Mouse (Mus musculus): ENCODE measurements around the gene Vmn1r84. TPM values are rescaled to one million over a fixed set of nuclear protein-coding genes. Genes with fewer than 3 reads are reported as not detected.

Gene Vmn1r84
- polyA plus RNA-seq (2015; fragmentation: Nextera tagmentation; extraction: Ambion mirVana): not detected in 2 replicates

DNA sequence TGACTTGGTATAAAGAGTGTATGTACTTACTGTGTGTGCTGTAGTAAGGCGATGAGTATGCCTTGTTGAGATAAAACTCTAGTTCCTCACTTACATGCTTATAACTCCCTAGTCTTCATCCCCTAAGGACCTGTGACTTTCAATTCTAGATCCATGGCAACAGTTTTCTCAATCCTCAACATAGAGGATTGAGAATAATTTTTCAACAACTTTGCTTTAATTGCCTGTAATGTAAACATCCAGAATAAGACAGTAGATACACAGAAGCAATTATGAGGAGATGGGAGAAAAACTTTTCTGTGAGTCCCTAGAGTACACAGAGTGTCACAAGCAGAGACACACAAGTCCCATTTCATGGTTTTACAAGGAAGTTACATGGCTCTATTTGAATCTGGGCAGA is at the start of gene Vmn1r84:
Gene Vmn1r84 (minus strand): TSS at position 101 of the 400 bp plus-strand sequence.
- no peaks in the 10 kb centered on the region for H3K4me1 ChIP-seq (ENCODE audit: control insufficient read depth, insufficient read depth, low read length)
- no peak within 1 kb of the TSS for H3K4me2 ChIP-seq (ENCODE audit: low read depth, low read length)
- no peaks in the 10 kb centered on the region for H3K9me3 ChIP-seq (replicated peaks; ENCODE audit: control insufficient read depth, low read length)
- no peak within 1 kb of the TSS for H3K9ac ChIP-seq (ENCODE audit: low read length)
- WGBS: 50% methylated on average over 1 of the region's 1 CpGs
- no peak within 1 kb of the TSS for H3K27ac ChIP-seq (ENCODE audit: low read length)
- no peak for ATAC-seq (replicated peaks; ENCODE audit: extremely low read depth, insufficient read depth, low FRiP score)
- H3K4me3 ChIP-seq (ENCODE audit: low read length): no peak within 1 kb of the TSS
- H3K27me3 ChIP-seq (ENCODE audit: control insufficient read depth, insufficient read depth, low read length): no peaks in the 10 kb centered on the region
- H3K36me3 ChIP-seq (ENCODE audit: control insufficient read depth, insufficient read depth): no peaks in the 10 kb centered on the region

DNA sequence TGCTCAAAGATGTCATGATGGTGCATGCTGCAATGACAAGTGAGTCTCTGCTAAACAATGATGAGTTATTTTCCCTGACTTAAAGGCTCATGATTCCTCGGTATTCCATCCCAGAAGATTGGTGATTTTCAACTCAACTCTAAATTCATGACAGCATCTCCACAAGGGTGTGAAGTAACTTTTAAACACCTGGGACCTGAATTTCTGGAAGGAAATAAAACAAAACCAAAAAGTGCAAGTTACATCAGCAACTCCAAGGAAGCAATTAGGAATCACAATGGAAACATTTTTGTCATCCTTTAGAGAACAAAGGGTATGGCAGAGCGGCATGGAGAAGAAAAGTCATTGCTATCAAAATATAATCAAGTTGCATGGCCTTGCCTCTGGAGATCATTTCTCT is 39.7 kb downstream of the Vmn1r84 start, which contains the start of gene Vmn1r83:
Gene Vmn1r83 (minus strand): TSS at position 101 of the 400 bp plus-strand sequence.
- ATAC-seq (replicated peaks; ENCODE audit: extremely low read depth, insufficient read depth, low FRiP score): no peak
- Histone ChIP-seq H3K36me3 (ENCODE audit: control insufficient read depth, insufficient read depth) (no peaks in the 10 kb centered on the region), H3K4me1 (ENCODE audit: control insufficient read depth, insufficient read depth, low read length) (no peaks in the 10 kb centered on the region), H3K4me2 (ENCODE audit: low read depth, low read length) (no peak within 1 kb of the TSS), H3K27ac (ENCODE audit: low read length) (no peak within 1 kb of the TSS), H3K4me3 (ENCODE audit: low read length) (no peak within 1 kb of the TSS), H3K9ac (ENCODE audit: low read length) (no peak within 1 kb of the TSS), H3K9me3 (replicated peaks; ENCODE audit: control insufficient read depth, low read length) (peaks cover 8% of the 10 kb centered on the region), H3K27me3 (ENCODE audit: control insufficient read depth, insufficient read depth, low read length) (no peaks in the 10 kb centered on the region)
- 66% methylated on average over 2 of the region's 2 CpGs for WGBS

Small RNA genes within 50 kb of the gene (microRNA-seq; reads per million reads assigned to microRNA genes)
- gene Gm23521: not detected

Other genes with a start within 250 kb of the Vmn1r84 start
- gene Vmn1r78, start 219.0 kb downstream of the Vmn1r84 start, polyA plus RNA-seq (2015; fragmentation: Nextera tagmentation; extraction: Ambion mirVana): not detected in 2 replicates
- not detected in 2 replicates for gene Vmn1r79, start 198.0 kb downstream of the Vmn1r84 start, polyA plus RNA-seq (2015; fragmentation: Nextera tagmentation; extraction: Ambion mirVana)
- not detected in 2 replicates for gene Vmn1r80, start 180.0 kb downstream of the Vmn1r84 start, polyA plus RNA-seq (2015; fragmentation: Nextera tagmentation; extraction: Ambion mirVana)
- gene Vmn1r81, start 101.0 kb downstream of the Vmn1r84 start, polyA plus RNA-seq (2015; fragmentation: Nextera tagmentation; extraction: Ambion mirVana): not detected in 2 replicates
- gene Vmn1r82, start 68.8 kb downstream of the Vmn1r84 start, polyA plus RNA-seq (2015; fragmentation: Nextera tagmentation; extraction: Ambion mirVana): not detected in 2 replicates
- 0.05 TPM in 1 of 2 replicates, not detected in the other for gene Vmn1r83, start 39.8 kb downstream of the Vmn1r84 start, polyA plus RNA-seq (2015; fragmentation: Nextera tagmentation; extraction: Ambion mirVana)
- gene Zfp551, start 53.5 kb upstream of the Vmn1r84 start, polyA plus RNA-seq (2015; fragmentation: Nextera tagmentation; extraction: Ambion mirVana): 2.4 and 2.8 TPM in 2 replicates
- 15.1 and 15.2 TPM in 2 replicates for gene Zfp606, start 109.0 kb upstream of the Vmn1r84 start, polyA plus RNA-seq (2015; fragmentation: Nextera tagmentation; extraction: Ambion mirVana)
- gene 2900092C05Rik, start 143.2 kb upstream of the Vmn1r84 start, polyA plus RNA-seq (2015; fragmentation: Nextera tagmentation; extraction: Ambion mirVana): not detected in 2 replicates
- gene Vmn2r53, start 239.5 kb upstream of the Vmn1r84 start, polyA plus RNA-seq (2015; fragmentation: Nextera tagmentation; extraction: Ambion mirVana): under 0.01 and 0.01 TPM in 2 replicates